Mouse (Mus musculus): Measurements from ENCODE around the gene Robo1.

DNA sequence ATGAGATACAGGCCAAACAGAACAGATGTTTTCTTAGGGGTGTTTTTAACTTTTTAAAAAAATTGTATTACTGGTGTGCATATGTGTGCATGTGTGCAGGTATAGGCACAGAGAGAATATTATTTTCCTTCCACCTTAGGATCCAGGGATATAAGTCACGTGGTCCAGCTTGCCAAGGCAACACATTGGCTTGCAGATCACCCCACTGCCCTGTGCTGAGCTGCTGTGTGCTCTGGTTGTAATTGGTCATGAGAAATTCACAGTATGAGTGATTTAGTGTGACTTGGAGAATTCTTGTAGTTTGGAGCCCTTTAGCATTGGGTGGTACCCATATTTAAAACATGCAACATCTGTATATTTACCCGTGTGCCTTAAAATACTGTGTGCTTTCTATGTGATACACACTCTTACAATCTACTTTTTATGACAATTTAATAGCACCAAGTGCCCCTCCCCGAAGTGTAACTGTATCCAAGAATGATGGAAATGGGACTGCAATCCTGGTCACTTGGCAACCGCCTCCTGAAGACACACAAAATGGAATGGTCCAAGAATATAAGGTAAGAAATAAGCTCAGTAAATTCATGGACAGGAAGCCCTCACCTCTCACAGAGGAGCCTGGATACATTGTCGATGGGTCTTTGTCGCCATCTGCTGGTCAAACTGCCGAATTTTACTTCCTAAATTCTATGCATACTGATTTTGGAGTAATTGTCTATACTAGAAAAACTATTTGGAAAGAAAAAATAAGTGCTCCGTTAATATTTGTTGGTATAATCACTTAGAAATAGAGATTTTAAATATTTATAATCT lies 671.5 kb downstream of the Robo1 start:
- no peak for TF ChIP-seq POLR2A (IDR thresholded peaks at IDR 0.05; ENCODE audit: control insufficient read depth, low read depth, low read length)
- TF ChIP-seq CTCF (IDR thresholded peaks at IDR 0.05; ENCODE audit: control insufficient read depth, insufficient read depth, insufficient replicate concordance, low read depth, low read length), result peak; percentile 29; the same call in 1 of the 2 replicates
